Mouse (Mus musculus) MEL (cell line): Measurements from ENCODE around the gene Epb41. TPM values are rescaled to one million over a fixed set of nuclear protein-coding genes. Genes with fewer than 3 reads are reported as not detected.

ENCODE experiments used
- DNase-seq: peaks from one replicate; pipeline ENCODE4 v3.0.0; 2011; ENCODE audit warnings: low read depth, low spot score
- H3K27ac ChIP-seq: 2 replicates; pipeline ENCODE4 v1.5.1; 2012; ENCODE audit warnings: low read depth, mild to moderate bottlenecking, control low read depth, low read length, moderate library complexity; ENCODE audit not compliant: control insufficient read depth
- H3K27me3 ChIP-seq, 2 experiments: fragments of 150-350 bp in 1 of 2; sonication (generic) in 1 of 2; 2 replicates each; pipeline ENCODE4 v1.6.1; 2012; ENCODE audit warnings: low read length in 2 of 2, mild to moderate bottlenecking in 2 of 2, improper control_type of control experiment in 1 of 2, moderate library complexity in 1 of 2; ENCODE audit not compliant: insufficient read depth in 2 of 2, control insufficient read depth in 1 of 2
- H3K36me3 ChIP-seq, 2 experiments: 2 replicates each; pipeline ENCODE4 v1.6.1; 2012 to 2014; ENCODE audit warnings: low read length in 2 of 2, improper control_type of control experiment in 1 of 2, inconsistent platforms in 1 of 2, mild to moderate bottlenecking in 1 of 2; ENCODE audit not compliant: insufficient read depth in 2 of 2, control insufficient read depth in 1 of 2
- H3K4me1 ChIP-seq, 2 experiments: fragments of 150-350 bp in 1 of 2; sonication (generic) in 1 of 2; 2 replicates each; pipeline ENCODE4 v1.6.1; 2012; ENCODE audit warnings: low read length in 2 of 2, improper control_type of control experiment in 1 of 2, mild to moderate bottlenecking in 1 of 2; ENCODE audit not compliant: insufficient read depth in 2 of 2, control insufficient read depth in 1 of 2
- H3K4me3 ChIP-seq, 2 experiments: fragments of 150-350 bp in 1 of 2; sonication (generic) in 1 of 2; 2 replicates each; pipeline ENCODE4 v1.5.1; 2012; ENCODE audit warnings: low read depth in 2 of 2, low read length in 2 of 2, mild to moderate bottlenecking in 2 of 2, moderate library complexity in 2 of 2, control low read depth in 1 of 2, improper control_type of control experiment in 1 of 2; ENCODE audit not compliant: control insufficient read depth in 1 of 2, insufficient read depth in 1 of 2
- H3K79me2 ChIP-seq: 2 replicates; pipeline ENCODE4 v1.6.1; 2012; ENCODE audit warnings: mild to moderate bottlenecking, low read length, moderate library complexity; ENCODE audit not compliant: control insufficient read depth, poor library complexity, insufficient read depth
- H3K9ac ChIP-seq: 2 replicates; pipeline ENCODE4 v1.6.1; 2012; ENCODE audit warnings: low read depth, mild to moderate bottlenecking, control low read depth, low read length, moderate library complexity; ENCODE audit not compliant: control insufficient read depth, poor library complexity, severe bottlenecking
- H3K9me3 ChIP-seq: fragments of 150-350 bp; sonication (generic); replicated peaks from 2 replicates; pipeline ENCODE4 v1.6.1; 2012; ENCODE audit warnings: mild to moderate bottlenecking, low read length, improper control_type of control experiment, moderate library complexity; ENCODE audit not compliant: insufficient read depth
- CHD1 ChIP-seq: IDR thresholded peaks from 2 replicates; pipeline ENCODE4 v1.6.1; 2012; ENCODE audit warnings: low read depth, mild to moderate bottlenecking, inconsistent platforms, low read length, improper control_type of control experiment
- CTCF ChIP-seq, 3 experiments: IDR thresholded peaks in 2 of 3; conservative IDR thresholded peaks in 1 of 3; 2 replicates each; pipeline ENCODE4 v1.5.1; 2011 to 2012; ENCODE audit warnings: low read length in 3 of 3, low read depth in 2 of 3, mild to moderate bottlenecking in 2 of 3, improper control_type of control experiment in 1 of 3, inconsistent platforms in 1 of 3, mixed read lengths in 1 of 3, moderate library complexity in 1 of 3; ENCODE audit not compliant: control insufficient read depth in 1 of 3, insufficient read depth in 1 of 3, poor library complexity in 1 of 3, severe bottlenecking in 1 of 3
- ETS1 ChIP-seq: IDR thresholded peaks from 2 replicates; pipeline ENCODE4 v1.6.1; 2012; ENCODE audit warnings: low read depth, mild to moderate bottlenecking, inconsistent platforms, low read length, improper control_type of control experiment, moderate library complexity
- HCFC1 ChIP-seq: IDR thresholded peaks from 2 replicates; pipeline ENCODE4 v1.6.1; 2012; ENCODE audit warnings: low read depth, mild to moderate bottlenecking, inconsistent platforms, low read length, improper control_type of control experiment, moderate library complexity
- MAFK ChIP-seq: IDR thresholded peaks from 2 replicates; pipeline ENCODE4 v1.6.1; 2011; ENCODE audit warnings: low read depth, mild to moderate bottlenecking, low read length, improper control_type of control experiment, borderline replicate concordance
- MAZ ChIP-seq: IDR thresholded peaks from 2 replicates; pipeline ENCODE4 v1.6.1; 2012; ENCODE audit warnings: low read depth, mild to moderate bottlenecking, inconsistent platforms, low read length, improper control_type of control experiment
- MEF2A ChIP-seq: IDR thresholded peaks from 2 replicates; pipeline ENCODE4 v1.6.1; 2014; ENCODE audit warnings: low read depth, mild to moderate bottlenecking, inconsistent platforms, low read length, improper control_type of control experiment; ENCODE audit not compliant: poor library complexity, insufficient replicate concordance, severe bottlenecking; ENCODE audit errors: extremely low read depth
- MXI1 ChIP-seq: IDR thresholded peaks from 2 replicates; pipeline ENCODE4 v1.6.1; 2011; ENCODE audit warnings: mild to moderate bottlenecking, low read depth, low read length, improper control_type of control experiment
- MYB ChIP-seq: IDR thresholded peaks from 2 replicates; pipeline ENCODE4 v1.6.1; 2011; ENCODE audit warnings: mild to moderate bottlenecking, low read depth, low read length, improper control_type of control experiment
- MYC ChIP-seq: IDR thresholded peaks from 2 replicates; pipeline ENCODE4 v1.6.1; 2011; ENCODE audit warnings: low read depth, mild to moderate bottlenecking, low read length, improper control_type of control experiment, moderate library complexity
- NELFE ChIP-seq: IDR thresholded peaks from 2 replicates; pipeline ENCODE4 v1.6.1; 2011; ENCODE audit warnings: low read depth, low read length, improper control_type of control experiment
- NRF1 ChIP-seq: IDR thresholded peaks from 2 replicates; pipeline ENCODE4 v1.6.1; 2014; ENCODE audit warnings: low read depth, mild to moderate bottlenecking, inconsistent platforms, low read length, improper control_type of control experiment, moderate library complexity; ENCODE audit not compliant: poor library complexity, insufficient read depth, severe bottlenecking
- POLR2AphosphoS2 ChIP-seq: IDR thresholded peaks from 2 replicates; pipeline ENCODE4 v1.6.1; 2011; ENCODE audit warnings: low read length, improper control_type of control experiment
- SIN3A ChIP-seq: IDR thresholded peaks from 2 replicates; pipeline ENCODE4 v1.6.1; 2012; ENCODE audit warnings: low read length, improper control_type of control experiment, inconsistent platforms
- SMC3 ChIP-seq: IDR thresholded peaks from 2 replicates; pipeline ENCODE4 v1.6.1; 2011; ENCODE audit warnings: low read depth, low read length, improper control_type of control experiment
- USF1 ChIP-seq: IDR thresholded peaks from 2 replicates; pipeline ENCODE4 v1.6.1; 2014; ENCODE audit warnings: low read depth, mild to moderate bottlenecking, inconsistent platforms, low read length, improper control_type of control experiment, moderate library complexity
- USF2 ChIP-seq, 2 experiments: IDR thresholded peaks; 2 replicates each; pipeline ENCODE4 v1.6.1; 2011 to 2012; ENCODE audit warnings: improper control_type of control experiment in 2 of 2, low read length in 2 of 2, borderline replicate concordance in 1 of 2, inconsistent platforms in 1 of 2, low read depth in 1 of 2, mild to moderate bottlenecking in 1 of 2; ENCODE audit not compliant: insufficient read depth in 1 of 2
- ZMIZ1 ChIP-seq: IDR thresholded peaks from 2 replicates; pipeline ENCODE4 v1.6.1; 2012; ENCODE audit warnings: low read depth, mild to moderate bottlenecking, inconsistent platforms, low read length, improper control_type of control experiment, moderate library complexity
- polyA plus RNA-seq, 2 experiments: library from polyadenylated mRNA; stranded (reverse) in 1 of 2; unstranded in 1 of 2; fragments of >175 nt in 1 of 2; fragments of >200 nt in 1 of 2; gene quantifications; 2 replicates each; pipeline versions ENCODE4 v1.2.1 to v1.2.4; 2012; ENCODE audit warnings: low replicate concordance in 2 of 2, low read depth in 1 of 2; ENCODE audit not compliant: insufficient read length in 2 of 2, insufficient read depth in 1 of 2, missing spikeins in 1 of 2
- total RNA-seq: library from RNA; depleted of rRNA; stranded (reverse); fragments of 300-350 nt; gene quantifications from 2 replicates; pipeline ENCODE4 v1.2.3, GENCODE M21; 2012

Gene Epb41
- total and polyA plus RNA-seq, 3 experiments = 36.5 to 115 (median 44.3) TPM

- peaks cover 3 to 4% of the 10 kb centered on the region in 2 experiments; a peak in 2 of 4 replicates for H3K4me1 ChIP-seq
- H3K9ac ChIP-seq = no peak overlapping the region; the same call in 1 of the 2 replicates
- peaks cover 29% of the 10 kb centered on the region for H3K79me2 ChIP-seq
- no peaks in the 10 kb centered on the region for H3K27me3 ChIP-seq
- no peaks in the 10 kb centered on the region for H3K9me3 ChIP-seq
- no peak for TF ChIP-seq MYC
- no peak for TF ChIP-seq MAZ
- no peak for TF ChIP-seq USF2 (IDR thresholded peaks at IDR 0.05; ENCODE audit: borderline replicate concordance in 1 of 2, insufficient read depth in 1 of 2, low read depth in 1 of 2, low read length in 2 of 2)
- TF ChIP-seq HCFC1 = no peak
- no peak overlapping the region for H3K4me3 ChIP-seq
- H3K27ac ChIP-seq = no peak overlapping the region
- H3K36me3 ChIP-seq = peaks cover 0 to 3% of the 10 kb centered on the region in 2 experiments; a peak in 3 of 4 replicates
- DNase-seq = peak; percentile 29
Observed at GRCm38 (mm10) chr4:132049549-132050200, 25.4 kb downstream of the Epb41 start.

- H3K36me3 ChIP-seq = peaks cover 0 to 3% of the 10 kb centered on the region in 2 experiments; a peak in 3 of 4 replicates
- H3K27ac ChIP-seq = no peak overlapping the region
- H3K27me3 ChIP-seq = no peaks in the 10 kb centered on the region
- H3K9ac ChIP-seq = peak overlapping the region; percentile 82
- peak overlapping the region; percentile 63 to 80 for H3K4me3 ChIP-seq
- TF ChIP-seq NELFE (peak; percentile 9; the same call in 1 of the 2 replicates), SIN3A (peak; percentile 61; the same call in 1 of the 2 replicates), MYC (no peak), MEF2A (no peak), ZMIZ1 (no peak), ETS1 (peak; percentile 37; the same call in 1 of the 2 replicates), MAZ (peak; percentile 92), CHD1 (no peak), POLR2AphosphoS2 (no peak), CTCF (IDR thresholded peaks at IDR 0.05 in 2 of 3, conservative IDR thresholded peaks at IDR 0.05 in 1 of 3; ENCODE audit: control insufficient read depth in 1 of 3, insufficient read depth in 1 of 3, low read depth in 2 of 3, low read length in 3 of 3, poor library complexity in 1 of 3, severe bottlenecking in 1 of 3) (no peak), HCFC1 (peak; percentile 43; the same call in 1 of the 2 replicates), USF1 (no peak), MXI1 (peak; percentile 72), USF2 (IDR thresholded peaks at IDR 0.05; ENCODE audit: borderline replicate concordance in 1 of 2, insufficient read depth in 1 of 2, low read depth in 1 of 2, low read length in 2 of 2) (no peak), MAFK (no peak), MYB (no peak), NRF1 (peak; percentile 78), SMC3 (no peak)
- TF ChIP-seq, all 39 proteins: peak for 7
- DNase-seq = peak; percentile 92
- Histone ChIP-seq H3K9me3 (no peaks in the 10 kb centered on the region), H3K4me1 (peaks cover 3 to 4% of the 10 kb centered on the region in 2 experiments; a peak in 2 of 4 replicates), H3K79me2 (peaks cover 34% of the 10 kb centered on the region)
Observed at GRCm38 (mm10) chr4:132048995-132049404, 26.1 kb downstream of the Epb41 start.
